ENCODE assay signal across 8 mouse cellular contexts in the genomic region with DNA sequence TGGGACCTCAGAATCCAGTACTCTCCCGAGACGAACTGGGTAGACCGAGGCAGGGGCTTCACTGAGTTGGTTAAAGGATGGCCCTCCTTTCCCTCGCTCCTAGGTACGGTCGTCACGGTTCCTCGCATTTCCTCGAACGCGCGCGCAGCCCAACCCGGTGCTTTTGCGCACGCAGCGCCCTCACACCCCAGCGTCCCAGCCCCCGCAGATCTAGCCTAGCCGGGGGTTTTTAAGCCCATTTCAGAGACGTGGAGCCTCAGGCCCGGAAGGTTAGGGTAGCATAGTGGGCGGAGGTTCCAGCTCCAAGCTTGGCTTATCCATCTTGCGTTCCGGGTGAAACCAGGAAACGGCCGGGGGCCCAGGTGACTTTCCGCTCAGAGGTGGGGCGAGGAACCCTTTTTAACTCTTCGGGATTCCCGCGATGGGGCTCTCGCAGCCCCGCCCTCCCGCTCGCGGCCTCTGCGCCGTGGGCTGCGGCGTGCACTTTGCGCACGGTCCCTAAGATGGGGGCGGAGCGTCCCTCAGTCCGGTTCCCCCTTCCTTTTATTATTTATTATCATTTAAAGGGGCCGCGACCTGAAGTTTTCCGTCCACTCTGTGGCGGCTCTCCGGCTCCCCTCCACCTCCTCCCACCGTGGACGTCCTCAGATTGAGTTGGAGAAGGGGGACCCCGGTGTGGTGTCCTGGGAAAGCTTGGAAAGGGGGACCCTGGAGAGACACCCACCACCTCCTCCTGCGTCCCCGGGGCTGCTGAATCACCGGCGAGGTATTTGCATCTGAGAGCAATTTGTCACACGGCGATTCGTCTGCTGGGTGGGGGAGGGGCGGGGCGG. TPM values are rescaled to one million over a fixed set of nuclear protein-coding genes. Genes with fewer than 3 reads are reported as not detected.
A peak's percentile ranks its signal among the peaks of the same experiment; 100 is the strongest.
DNase-seq lines count a peak whose midpoint lies in the region; ATAC-seq and TF ChIP-seq lines count a peak whose summit lies in the region.

A gene (plus strand): TSS at position 553 of the 833 bp plus-strand sequence.

- H3K4me1 ChIP-seq in E14TG2a.4 (replicated peaks; ENCODE audit: low read depth, low read length), result peaks cover 59% of the 10 kb centered on the region
- peaks cover 6% of the 10 kb centered on the region for H3K4me1 ChIP-seq in forebrain, embryonic 11.5 days (replicated peaks; ENCODE audit: control insufficient read depth, insufficient read depth, low read length)
- H3K4me1 ChIP-seq in heart, embryonic 16.5 days (ENCODE audit: control insufficient read depth, insufficient read depth, low read length), result peaks cover 16% of the 10 kb centered on the region
- peaks cover 9 to 12% of the 10 kb centered on the region in 2 experiments for H3K4me1 ChIP-seq in liver, embryonic 14.5 days (replicated peaks; ENCODE audit: control insufficient read depth in 2 of 2, insufficient read depth in 2 of 2, low read length in 1 of 2)
- H3K4me1 ChIP-seq in stomach, embryonic 15.5 days, result peaks cover 24% of the 10 kb centered on the region

- TF ChIP-seq CTCF in E14TG2a.4 (conservative IDR thresholded peaks at IDR 0.05; ENCODE audit: low read length), result no peak
- peak; percentile 5; the same call in 1 of the 2 replicates for TF ChIP-seq CTCF in liver, embryonic 14.5 days (IDR thresholded peaks at IDR 0.05; ENCODE audit: low read depth)

- peaks cover 10% of the 10 kb centered on the region; the same call in 1 of the 2 replicates for H3K36me3 ChIP-seq in E14TG2a.4 (ENCODE audit: insufficient read depth, low read length)
- H3K36me3 ChIP-seq in forebrain, embryonic 11.5 days (ENCODE audit: control insufficient read depth, insufficient read depth, low read length), result no peaks in the 10 kb centered on the region
- H3K36me3 ChIP-seq in heart, embryonic 16.5 days (ENCODE audit: control insufficient read depth, insufficient read depth), result no peaks in the 10 kb centered on the region
- no peaks in the 10 kb centered on the region for H3K36me3 ChIP-seq in liver, embryonic 14.5 days (replicated peaks; ENCODE audit: control insufficient read depth, insufficient read depth, low read depth)
- peaks cover 3% of the 10 kb centered on the region; the same call in 1 of the 2 replicates for H3K36me3 ChIP-seq in stomach, embryonic 15.5 days

- WGBS in forebrain, embryonic 11.5 days, result under 1% methylated on average over 63 of the region's 63 CpGs
- WGBS in heart, embryonic 16.5 days, result under 1% methylated on average over 63 of the region's 63 CpGs
- whole genome bisulfite sequencing in liver, embryonic 14.5 days (ENCODE audit: insufficient replicate concordance), result under 1% methylated on average over 63 of the region's 63 CpGs
- WGBS in stomach, embryonic 15.5 days, result under 1% methylated on average over 63 of the region's 63 CpGs

- peak within 1 kb of the TSS; percentile 83 for H3K9ac ChIP-seq in forebrain, embryonic 11.5 days (ENCODE audit: low read length)
- peak within 1 kb of the TSS; percentile 95 for H3K9ac ChIP-seq in heart, embryonic 16.5 days (ENCODE audit: low read length)
- peak within 1 kb of the TSS; percentile 78 for H3K9ac ChIP-seq in liver, embryonic 14.5 days (replicated peaks)
- peak within 1 kb of the TSS; percentile 84 for H3K9ac ChIP-seq in stomach, embryonic 15.5 days

- peaks cover 55% of the 10 kb centered on the region for H3K27me3 ChIP-seq in E14TG2a.4 (ENCODE audit: insufficient read depth, low read length)
- peaks cover 19% of the 10 kb centered on the region for H3K27me3 ChIP-seq in forebrain, embryonic 11.5 days (ENCODE audit: control insufficient read depth, insufficient read depth, low read length)
- peaks cover 14% of the 10 kb centered on the region for H3K27me3 ChIP-seq in heart, embryonic 16.5 days (ENCODE audit: control insufficient read depth, insufficient read depth, low read length)
- H3K27me3 ChIP-seq in liver, embryonic 14.5 days (ENCODE audit: control insufficient read depth, insufficient read depth, low read length), result peaks cover 9% of the 10 kb centered on the region
- H3K27me3 ChIP-seq in stomach, embryonic 15.5 days (replicated peaks), result peaks cover 13% of the 10 kb centered on the region

- H3K4me3 ChIP-seq in E14TG2a.4 (replicated peaks; ENCODE audit: low read length), result peak within 1 kb of the TSS; percentile 91
- peak within 1 kb of the TSS; percentile 86 for H3K4me3 ChIP-seq in forebrain, embryonic 11.5 days (ENCODE audit: low read depth, low read length)
- H3K4me3 ChIP-seq in heart, embryonic 16.5 days (ENCODE audit: low read length), result peak within 1 kb of the TSS; percentile 93
- H3K4me3 ChIP-seq in liver, embryonic 14.5 days (ENCODE audit: insufficient read depth in 1 of 2, low read depth in 2 of 2, low read length in 2 of 2), result peak within 1 kb of the TSS; percentile 74 to 87
- peak within 1 kb of the TSS; percentile 99 for H3K4me3 ChIP-seq in stomach, embryonic 15.5 days (replicated peaks)

- peak within 1 kb of the TSS; percentile 72 for H3K27ac ChIP-seq in forebrain, embryonic 11.5 days (ENCODE audit: low read depth, low read length)
- H3K27ac ChIP-seq in heart, embryonic 16.5 days (ENCODE audit: low read length), result peak within 1 kb of the TSS; percentile 93
- peak within 1 kb of the TSS; percentile 58 for H3K27ac ChIP-seq in liver, embryonic 14.5 days
- peak within 1 kb of the TSS; percentile 97 for H3K27ac ChIP-seq in stomach, embryonic 15.5 days

- TF ChIP-seq EP300 in liver, embryonic 14.5 days (IDR thresholded peaks at IDR 0.05; ENCODE audit: low read depth), result 0 out of 2 replicates have a peak, but pooled peaks have one; percentile 23

- H3K9me3 ChIP-seq in E14TG2a.4 (ENCODE audit: low read length), result 0 out of 2 replicates have a peak, but pooled peaks cover 2% of the 10 kb centered on the region
- H3K9me3 ChIP-seq in forebrain, embryonic 11.5 days (ENCODE audit: control insufficient read depth, low read length), result no peaks in the 10 kb centered on the region
- H3K9me3 ChIP-seq in heart, embryonic 16.5 days (replicated peaks; ENCODE audit: control insufficient read depth, low read length), result no peaks in the 10 kb centered on the region
- no peaks in the 10 kb centered on the region for H3K9me3 ChIP-seq in liver, embryonic 14.5 days (ENCODE audit: control insufficient read depth, low read length)
- H3K9me3 ChIP-seq in stomach, embryonic 15.5 days, result no peaks in the 10 kb centered on the region

- H3K4me2 ChIP-seq in forebrain, embryonic 11.5 days (ENCODE audit: low read depth, low read length, severe bottlenecking), result peak within 1 kb of the TSS; percentile 83
- peak within 1 kb of the TSS; percentile 94 for H3K4me2 ChIP-seq in heart, embryonic 16.5 days (ENCODE audit: low read depth, low read length)
- peak within 1 kb of the TSS; percentile 98 for H3K4me2 ChIP-seq in liver, embryonic 14.5 days (ENCODE audit: low read depth)
- peak within 1 kb of the TSS; percentile 92 for H3K4me2 ChIP-seq in stomach, embryonic 15.5 days

- DNase-seq in c-Kit-positive CD71-positive TER-119-negative erythroid progenitor cells, embryonic 14.5 days (ENCODE audit: low read depth), result peak; percentile 84
- DNase-seq in forebrain, embryonic 11.5 days (ENCODE audit: low spot score), result peak; percentile 95
- peak; percentile 90 to 94 for DNase-seq in kidney, postnatal 25 days
- peak; percentile 77 to 82 (median 77) for DNase-seq in liver, embryonic 14.5 days (ENCODE audit: low read depth in 3 of 3, low spot score in 3 of 3)
- DNase-seq in neural tube, embryonic 10.5 days (ENCODE audit: extremely low spot score, low spot score), result peak; percentile 94

- peak; percentile 73 for ATAC-seq in forebrain, embryonic 11.5 days (replicated peaks; ENCODE audit: low FRiP score)
- ATAC-seq in heart, embryonic 16.5 days (replicated peaks; ENCODE audit: extremely low read depth, insufficient read depth, low FRiP score), result peak; percentile 73
- ATAC-seq in liver, embryonic 14.5 days (ENCODE audit: insufficient read depth), result peak; percentile 78
- peak; percentile 81 for ATAC-seq in stomach, embryonic 15.5 days (ENCODE audit: insufficient read depth, low FRiP score, low read depth)

RNA-seq across cellular contexts. Expression of the gene that starts here (rescaled TPM):
- 5.4 and 6.6 TPM in 2 replicates for polyA plus RNA-seq in forebrain, embryonic 11.5 days (2014; fragmentation: Nextera tagmentation; extraction: Ambion mirVana)
- 1.5 and 2.3 TPM in 2 replicates for polyA plus RNA-seq in heart, embryonic 16.5 days (2015; fragmentation: Nextera tagmentation; extraction: Ambion mirVana)
- 5.5 and 6.4 TPM in 2 replicates for polyA plus RNA-seq in liver, embryonic 14.5 days (2012; rRNA removed)
- 3.4 and 3.9 TPM in 2 replicates for polyA plus RNA-seq in liver, embryonic 14.5 days (2014; fragmentation: Nextera tagmentation; extraction: Ambion mirVana)
- 9.8 and 10.0 TPM in 2 replicates for polyA plus RNA-seq in stomach, embryonic 15.5 days (2015; fragmentation: Nextera tagmentation; extraction: Ambion mirVana)

Comparison
In these comparisons a context has a peak if more than half of its experiments do, and no peak if none do; other contexts are left out.
1. Peak in every context shown above with its lines: DNase-seq, ATAC-seq, H3K4me3 ChIP-seq and H3K27ac ChIP-seq.